Mouse (Mus musculus): ENCODE measurements around the gene Rcc1.

Gene Rcc1

GRCm38 (mm10) chr4:132356170-132356569 is 2.8 kb upstream of the Rcc1 start:
- in situ Hi-C loops (cut with MboI, MseI) = no loop called here

- in situ Hi-C loops (cut with MboI, MseI) = no loop called here
These were observed 2.0 kb upstream of the Rcc1 start for GRCm38 (mm10) chr4:132355403-132355802.

GRCm38 (mm10) chr4:132354571-132354970 is 1.2 kb upstream of the Rcc1 start:
- in situ Hi-C loops (cut with MboI, MseI) = no loop called here

- in situ Hi-C loops (cut with MboI, MseI) = no loop called here
These were observed 666 bp downstream of the Rcc1 start for GRCm38 (mm10) chr4:132352739-132353138.

- in situ Hi-C loops (cut with MboI, MseI) = no loop called here
These were observed 2.0 kb downstream of the Rcc1 start for GRCm38 (mm10) chr4:132351401-132351800.

GRCm38 (mm10) chr4:132350854-132351253 is 2.6 kb downstream of the Rcc1 start:
- in situ Hi-C loops (cut with MboI, MseI) = no loop called here

- in situ Hi-C loops (cut with MboI, MseI) = no loop called here
These were observed 3.2 kb downstream of the Rcc1 start for GRCm38 (mm10) chr4:132350123-132350740.

- in situ Hi-C loops (cut with MboI, MseI) = no loop called here
These were observed 3.8 kb downstream of the Rcc1 start for GRCm38 (mm10) chr4:132349495-132350122.

GRCm38 (mm10) chr4:132346661-132347060 is 6.7 kb downstream of the Rcc1 start:
- in situ Hi-C loops (cut with MboI, MseI) = no loop called here

GRCm38 (mm10) chr4:132346261-132346660 is 7.1 kb downstream of the Rcc1 start:
- in situ Hi-C loops (cut with MboI, MseI) = no loop called here

GRCm38 (mm10) chr4:132345843-132346212 is 7.6 kb downstream of the Rcc1 start:
- in situ Hi-C loops (cut with MboI, MseI) = no loop called here

- in situ Hi-C loops (cut with MboI, MseI) = no loop called here
These were observed 8.1 kb downstream of the Rcc1 start for GRCm38 (mm10) chr4:132345135-132345842.

GRCm38 (mm10) chr4:132344403-132345134 is 8.8 kb downstream of the Rcc1 start:
- in situ Hi-C loops (cut with MboI, MseI) = no loop called here

GRCm38 (mm10) chr4:132341451-132341850 is 12.0 kb downstream of the Rcc1 start:
- in situ Hi-C loops (cut with MboI, MseI) = no loop called here

- in situ Hi-C loops (cut with MboI, MseI) = no loop called here
These were observed 14.5 kb downstream of the Rcc1 start for GRCm38 (mm10) chr4:132338943-132339342.

- in situ Hi-C loops (cut with MboI, MseI) = no loop called here
These were observed 20.5 kb downstream of the Rcc1 start for GRCm38 (mm10) chr4:132332880-132333279.

GRCm38 (mm10) chr4:132331960-132332359 is 21.4 kb downstream of the Rcc1 start:
- in situ Hi-C loops (cut with MboI, MseI) = no loop called here

- in situ Hi-C loops (cut with MboI, MseI) = no loop called here
These were observed 23.5 kb downstream of the Rcc1 start for GRCm38 (mm10) chr4:132329835-132330354.

- in situ Hi-C loops (cut with MboI, MseI) = no loop called here
These were observed 24.1 kb downstream of the Rcc1 start, which contains the start of gene Trnau1ap for GRCm38 (mm10) chr4:132329115-132329834. TSS of gene Trnau1ap (minus strand) at chr4:132329538.

GRCm38 (mm10) chr4:132328391-132328982 is 24.9 kb downstream of the Rcc1 start:
- in situ Hi-C loops (cut with MboI, MseI) = no loop called here

GRCm38 (mm10) chr4:132326481-132326880 is 26.9 kb downstream of the Rcc1 start:
- in situ Hi-C loops (cut with MboI, MseI) = no loop called here
